Mouse (Mus musculus) duodenum, adult 2 months (tissue): ENCODE data around the gene Pla2g2c. TPM values are rescaled to one million over a fixed set of nuclear protein-coding genes. Genes with fewer than 3 reads are reported as not detected.

Experiments used
- polyA plus RNA-seq: library from polyadenylated mRNA; depleted of rRNA; stranded (reverse); fragments of >200 nt; gene quantifications from 2 replicates; pipeline ENCODE4 v1.2.3, GENCODE M21; 2012; ENCODE audit warnings: low replicate concordance; rRNA removed

The Pla2g2c gene
- polyA plus RNA-seq = 0.08 and 0.61 TPM in 2 replicates

GRCm38 (mm10) chr4:138724354-138725126, at the start of gene Pla2g2c:
Gene Pla2g2c, plus strand, starts transcription at chr4:138724792.

GRCm38 (mm10) chr4:138737031-138737430, 12.4 kb downstream of the Pla2g2c start, which contains the start of gene Ubxn10:
Gene Ubxn10, minus strand, starts transcription at chr4:138737167.

DNA sequence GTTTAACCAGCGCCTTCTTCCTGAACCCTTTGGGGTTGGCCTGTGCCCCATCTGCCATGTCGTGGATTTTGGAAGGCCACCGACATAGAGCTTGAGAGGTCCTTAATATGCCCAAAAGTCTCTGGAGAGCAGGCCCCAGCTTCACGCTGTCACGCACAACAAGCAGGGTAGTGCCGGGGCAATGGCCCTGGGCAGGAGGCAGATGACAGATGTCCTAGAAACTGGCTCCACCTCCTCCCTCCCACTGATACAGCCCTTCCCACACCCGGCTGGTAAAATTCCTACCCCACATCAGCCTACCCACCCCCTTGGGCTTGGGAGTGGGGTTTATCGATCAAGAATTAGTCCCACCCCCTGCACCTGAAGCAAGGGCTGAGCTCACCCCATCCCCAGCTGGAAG, 32.8 kb downstream of the Pla2g2c start, which contains the start of gene Pla2g2f:
Pla2g2f (minus strand) TSS at position 211 of the 400 bp plus-strand sequence.

DNA sequence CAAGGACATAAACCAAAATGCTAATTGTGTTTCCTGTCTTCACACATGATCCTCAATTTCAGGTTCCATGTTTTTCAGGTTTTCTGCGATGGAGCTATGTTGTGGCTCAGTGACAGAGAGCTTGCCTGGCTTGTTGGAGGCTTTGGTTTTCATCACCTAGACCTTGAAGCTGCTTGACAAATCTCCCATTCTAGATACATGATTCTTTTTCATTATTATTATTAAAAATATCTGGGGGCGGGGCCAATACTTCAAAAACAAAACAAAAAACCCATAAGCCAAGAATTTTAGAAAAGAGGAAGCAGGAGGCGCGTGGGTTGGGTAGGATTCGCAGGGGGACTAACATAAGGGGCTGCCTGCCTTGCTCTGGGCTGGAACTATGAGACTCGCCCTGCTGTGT, 50.8 kb downstream of the Pla2g2c start, which contains the start of gene Pla2g2d:
Pla2g2d (plus strand) TSS at position 301 of the 400 bp plus-strand sequence.

Other genes with a start within 250 kb of the Pla2g2c start
- 0.06 TPM in 1 of 2 replicates, not detected in the other for gene Vwa5b1, start 88.9 kb upstream of the Pla2g2c start, polyA plus RNA-seq
- 0.64 and 2.2 TPM in 2 replicates for gene Ubxn10, start 12.4 kb downstream of the Pla2g2c start, polyA plus RNA-seq
- 7.4 and 9.9 TPM in 2 replicates for gene Pla2g2f, start 32.8 kb downstream of the Pla2g2c start, polyA plus RNA-seq
- 1.3 and 5.0 TPM in 2 replicates for gene Pla2g2d, start 50.9 kb downstream of the Pla2g2c start, polyA plus RNA-seq
- gene Pla2g5, start 138.7 kb downstream of the Pla2g2c start, polyA plus RNA-seq = 4.6 and 9.2 TPM in 2 replicates
- gene Gm13030, start 149.2 kb downstream of the Pla2g2c start, polyA plus RNA-seq = not detected in 2 replicates
- gene Pla2g2e, start 153.2 kb downstream of the Pla2g2c start, polyA plus RNA-seq = 1.1 TPM in 2 replicates
- 4.5 and 7.6 TPM in 2 replicates for gene Otud3, start 189.2 kb downstream of the Pla2g2c start, polyA plus RNA-seq
- 398 and 463 TPM in 2 replicates for gene Rnf186, start 242.3 kb downstream of the Pla2g2c start, polyA plus RNA-seq
- 36.4 and 36.5 TPM in 2 replicates for gene Tmco4, start 248.1 kb downstream of the Pla2g2c start, polyA plus RNA-seq